Mouse (Mus musculus): ENCODE data around the gene Lyst.

- no peak for TF ChIP-seq CTCF (IDR thresholded peaks at IDR 0.05; ENCODE audit: low read depth)
- no peak for TF ChIP-seq EP300 (optimal IDR thresholded peaks at IDR 0.05)
Measured at GRCm38 (mm10) chr13:13568824-13569223, 21.4 kb upstream of the Lyst start.

Measured in stomach, postnatal 0 days (tissue).